Mouse (Mus musculus) splenic B cell, adult 2 months (primary cell): ENCODE measurements around the gene Nbeal2.

Experiments
- DNase-seq: peaks from one replicate; pipeline ENCODE4 v3.0.0-alpha.2; 2011; ENCODE audit warnings: low read depth, low spot score
- H3K27me3 ChIP-seq: 2 replicates; pipeline ENCODE4 v1.6.1; 2012; ENCODE audit warnings: mild to moderate bottlenecking, low read length, moderate library complexity, mixed read lengths; ENCODE audit not compliant: control insufficient read depth, poor library complexity, insufficient read depth, severe bottlenecking
- H3K36me3 ChIP-seq: 2 replicates; pipeline ENCODE4 v1.6.1; 2012; ENCODE audit warnings: mild to moderate bottlenecking, low read length, moderate library complexity, mixed read lengths; ENCODE audit not compliant: control insufficient read depth, poor library complexity, insufficient read depth, severe bottlenecking

Nbeal2 gene

GRCm38 (mm10) chr9:110653655-110654461 is at the start of gene Nbeal2:
Nbeal2 (minus strand) TSS chr9:110654161.
- peak; percentile 93 for DNase-seq
- H3K36me3 ChIP-seq: no peaks in the 10 kb centered on the region
- H3K27me3 ChIP-seq: no peaks in the 10 kb centered on the region

GRCm38 (mm10) chr9:110702848-110703247 is 48.9 kb upstream of the Nbeal2 start:
- no peaks in the 10 kb centered on the region for H3K27me3 ChIP-seq
- peaks cover 9% of the 10 kb centered on the region for H3K36me3 ChIP-seq
- no peak for DNase-seq

GRCm38 (mm10) chr9:110701114-110702032 is 47.4 kb upstream of the Nbeal2 start:
- H3K36me3 ChIP-seq: peaks cover 9% of the 10 kb centered on the region
- H3K27me3 ChIP-seq: no peaks in the 10 kb centered on the region
- no peak for DNase-seq

- no peak for DNase-seq
- no peaks in the 10 kb centered on the region for H3K27me3 ChIP-seq
- H3K36me3 ChIP-seq: peaks cover 8% of the 10 kb centered on the region
Measured at GRCm38 (mm10) chr9:110699574-110699973, 45.6 kb upstream of the Nbeal2 start.

- peaks cover 5% of the 10 kb centered on the region for H3K36me3 ChIP-seq
- DNase-seq: no peak
- H3K27me3 ChIP-seq: no peaks in the 10 kb centered on the region
Measured at GRCm38 (mm10) chr9:110697465-110697864, 43.5 kb upstream of the Nbeal2 start.

- no peaks in the 10 kb centered on the region for H3K27me3 ChIP-seq
- no peak for DNase-seq
- H3K36me3 ChIP-seq: peaks cover 1% of the 10 kb centered on the region; the same call in 1 of the 2 replicates
Measured at GRCm38 (mm10) chr9:110696427-110696826, 42.5 kb upstream of the Nbeal2 start.

- no peaks in the 10 kb centered on the region for H3K27me3 ChIP-seq
- DNase-seq: no peak
- H3K36me3 ChIP-seq: no peaks in the 10 kb centered on the region; the same call in 1 of the 2 replicates
Measured at GRCm38 (mm10) chr9:110695165-110695755, 41.3 kb upstream of the Nbeal2 start.

- Histone ChIP-seq H3K27me3 (no peaks in the 10 kb centered on the region), H3K36me3 (no peaks in the 10 kb centered on the region; the same call in 1 of the 2 replicates)
- no peak for DNase-seq
Measured at GRCm38 (mm10) chr9:110689261-110689779, 35.4 kb upstream of the Nbeal2 start.

GRCm38 (mm10) chr9:110687846-110688245 is 33.9 kb upstream of the Nbeal2 start:
- no peak for DNase-seq
- Histone ChIP-seq H3K36me3 (no peaks in the 10 kb centered on the region), H3K27me3 (no peaks in the 10 kb centered on the region)

GRCm38 (mm10) chr9:110687061-110687460 is 33.1 kb upstream of the Nbeal2 start:
- no peaks in the 10 kb centered on the region for H3K27me3 ChIP-seq

GRCm38 (mm10) chr9:110686472-110686871 is 32.5 kb upstream of the Nbeal2 start:
- no peaks in the 10 kb centered on the region for H3K27me3 ChIP-seq
- no peak for DNase-seq
- H3K36me3 ChIP-seq: no peaks in the 10 kb centered on the region

More at GRCm38 (mm10) chr9:110687061-110687460, 33.1 kb upstream of the Nbeal2 start:
- no peak for DNase-seq
- H3K36me3 ChIP-seq: no peaks in the 10 kb centered on the region

GRCm38 (mm10) chr9:110685591-110685990 is 31.6 kb upstream of the Nbeal2 start:
- Histone ChIP-seq H3K27me3 (no peaks in the 10 kb centered on the region), H3K36me3 (no peaks in the 10 kb centered on the region)
- no peak for DNase-seq

- H3K27me3 ChIP-seq: no peaks in the 10 kb centered on the region
- no peak for DNase-seq
- no peaks in the 10 kb centered on the region for H3K36me3 ChIP-seq
Measured at GRCm38 (mm10) chr9:110685187-110685586, 31.2 kb upstream of the Nbeal2 start.

- no peak for DNase-seq
- no peaks in the 10 kb centered on the region for H3K36me3 ChIP-seq
Measured at GRCm38 (mm10) chr9:110684100-110684831, 30.3 kb upstream of the Nbeal2 start.

More at GRCm38 (mm10) chr9:110684100-110684831, 30.3 kb upstream of the Nbeal2 start:
- no peaks in the 10 kb centered on the region for H3K27me3 ChIP-seq
